Mouse (Mus musculus): ENCODE measurements at regions not wholly inside any gene's neighbourhood (a gene's known extent, or its start where the extent isn't known, plus 50 kb on each side); places are given as distances from the start of the nearest gene placed in this dataset.

DNA sequence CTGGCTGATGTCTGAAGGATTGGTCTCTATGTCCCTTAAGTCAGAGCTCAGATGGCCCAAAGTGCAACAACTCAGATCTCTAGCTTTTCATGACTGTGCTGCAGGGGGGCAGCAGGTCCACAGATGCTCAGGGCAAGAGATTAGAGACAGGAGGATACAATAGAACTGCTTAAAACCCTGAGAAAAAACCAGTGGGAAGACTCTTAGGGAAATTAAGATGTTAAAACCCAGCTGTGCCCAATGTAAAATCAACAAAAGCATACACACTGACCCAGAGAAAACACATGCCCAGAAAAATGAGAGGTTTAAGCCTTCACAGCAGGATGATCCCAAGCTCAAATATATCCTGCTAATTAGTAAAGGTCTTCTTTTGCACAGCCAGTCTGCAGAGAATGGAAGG, 403.5 kb downstream of the Klhl13 start:
- no peak; the same call in 1 of the 2 replicates for ATAC-seq
- no peak overlapping the region for H3K9ac ChIP-seq
- H3K27me3 ChIP-seq = no peaks in the 10 kb centered on the region
- H3K4me3 ChIP-seq = no peak overlapping the region
- no peaks in the 10 kb centered on the region for H3K36me3 ChIP-seq (ENCODE audit: poor library complexity, severe bottlenecking)
- no peaks in the 10 kb centered on the region for H3K4me1 ChIP-seq
- H3K9me3 ChIP-seq (replicated peaks) = no peaks in the 10 kb centered on the region
- no peak overlapping the region for H3K27ac ChIP-seq
- no peak overlapping the region for H3K4me2 ChIP-seq

DNA sequence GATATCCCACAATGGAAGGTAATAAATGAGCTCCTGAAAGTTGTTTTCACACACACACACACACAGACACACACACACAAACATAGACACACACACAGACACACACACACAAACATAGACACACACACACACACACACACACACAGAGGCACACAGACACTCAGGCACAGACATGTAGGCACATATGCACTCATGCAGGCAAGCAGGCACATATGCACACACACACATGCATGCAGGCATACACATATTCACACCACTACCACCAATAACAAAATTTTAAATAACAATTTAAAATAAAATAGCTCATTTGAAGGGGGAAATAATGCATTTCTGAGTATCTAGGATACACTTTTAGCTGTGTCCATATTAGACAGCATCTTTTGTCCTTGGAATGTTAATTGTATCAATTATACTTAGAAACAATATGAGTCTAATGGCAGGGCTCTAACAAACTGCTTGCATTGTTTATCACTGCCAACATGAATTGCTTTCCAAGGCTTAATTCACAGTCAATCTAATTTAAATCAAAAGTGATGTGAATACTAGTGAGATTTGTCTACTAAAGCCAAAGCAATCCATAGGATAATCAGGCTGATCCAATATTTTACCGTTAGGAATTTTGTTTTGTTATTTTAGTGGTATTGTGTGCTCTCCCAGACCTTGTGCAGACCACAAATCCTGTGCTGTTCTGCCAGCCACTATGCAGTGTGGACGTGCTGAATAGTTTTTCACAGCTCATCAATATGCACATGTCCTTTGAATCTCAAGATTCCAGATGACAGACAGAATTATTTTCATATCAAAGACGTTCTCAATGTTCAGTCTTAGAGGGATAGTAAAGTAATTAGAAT, 414.3 kb downstream of the Klhl13 start:
- Histone ChIP-seq H3K4me2 (no peak overlapping the region), H3K36me3 (ENCODE audit: poor library complexity, severe bottlenecking) (no peaks in the 10 kb centered on the region), H3K27ac (peak overlapping the region; percentile 31; the same call in 1 of the 2 replicates), H3K27me3 (no peaks in the 10 kb centered on the region), H3K9ac (no peak overlapping the region), H3K4me1 (no peaks in the 10 kb centered on the region), H3K9me3 (replicated peaks) (no peaks in the 10 kb centered on the region), H3K4me3 (no peak overlapping the region)
- 20% methylated on average over 3 of the region's 3 CpGs for WGBS
- ATAC-seq = peak; percentile 83
